Mouse (Mus musculus) C2C12 (cell line): ENCODE data around the gene Nrxn1. TPM values are rescaled to one million over a fixed set of nuclear protein-coding genes. Genes with fewer than 3 reads are reported as not detected.

Experiments used
- H3K27me3 ChIP-seq: one replicate; pipeline ENCODE4 v1.6.1; 2011; ENCODE audit not compliant: control insufficient read depth, insufficient read depth, insufficient read length
- H3K36me3 ChIP-seq: one replicate; pipeline ENCODE4 v1.6.1; 2011; ENCODE audit not compliant: control insufficient read depth, insufficient read depth
- H3K4me3 ChIP-seq: one replicate; pipeline ENCODE4 v1.5.1; 2011; ENCODE audit warnings: mild to moderate bottlenecking, control low read depth; ENCODE audit not compliant: poor library complexity, insufficient read depth, severe bottlenecking
- H3K79me2 ChIP-seq: one replicate; pipeline ENCODE4 v1.6.1; 2011; ENCODE audit not compliant: control insufficient read depth, insufficient read depth
- H3K79me3 ChIP-seq: one replicate; pipeline ENCODE4 v1.6.1; 2011; ENCODE audit warnings: low read depth, control low read depth
- H3ac ChIP-seq: one replicate; pipeline ENCODE3; 2011; ENCODE audit warnings: low read depth; ENCODE audit not compliant: control insufficient read depth, insufficient read length
- CEBPB ChIP-seq: IDR thresholded peaks from one replicate; pipeline ENCODE4 v1.6.1; 2011; ENCODE audit warnings: low read depth, mild to moderate bottlenecking, control low read depth, moderate library complexity
- CTCF ChIP-seq: IDR thresholded peaks from one replicate; pipeline ENCODE4 v1.5.1; 2011; ENCODE audit not compliant: control insufficient read depth, insufficient read depth, insufficient read length
- FOSL1 ChIP-seq: IDR thresholded peaks from one replicate; pipeline ENCODE4 v1.8.0; 2011; ENCODE audit warnings: mild to moderate bottlenecking, low read length; ENCODE audit not compliant: poor library complexity, insufficient read depth, severe bottlenecking
- MAX ChIP-seq: IDR thresholded peaks from one replicate; pipeline ENCODE4 v1.6.1; 2011; ENCODE audit warnings: mild to moderate bottlenecking, control low read depth
- MYOD1 ChIP-seq: IDR thresholded peaks from one replicate; pipeline ENCODE4 v1.6.1; 2011; ENCODE audit warnings: low read depth; ENCODE audit not compliant: control insufficient read depth, insufficient read length
- MYOG ChIP-seq: IDR thresholded peaks from one replicate; pipeline ENCODE4 v1.6.1; 2011; ENCODE audit not compliant: control insufficient read depth, insufficient read length; ENCODE audit errors: extremely low read depth
- USF1 ChIP-seq: IDR thresholded peaks from one replicate; pipeline ENCODE4 v1.6.1; 2011; ENCODE audit warnings: low read depth, mild to moderate bottlenecking, control low read depth, moderate library complexity
- polyA plus RNA-seq: library from polyadenylated mRNA; unstranded; fragments of >200 nt; fragmentation: generic; extraction: Trizol; gene quantifications from one replicate; pipeline ENCODE4 v1.2.1, GENCODE M21; 2012; ENCODE audit warnings: missing spikeins

Nrxn1 gene
- polyA plus RNA-seq, 1 experiment, result 0.22 TPM

- TF ChIP-seq MAX (no peak), CTCF (no peak), FOSL1 (no peak), MYOD1 (no peak), USF1 (no peak), CEBPB (no peak), MYOG (no peak)
These were observed 137.7 kb downstream of the Nrxn1 start for GRCm38 (mm10) chr17:90955221-90955620.

GRCm38 (mm10) chr17:90934929-90935328 lies 157.9 kb downstream of the Nrxn1 start:
- Histone ChIP-seq H3K79me2 (no peaks in the 10 kb centered on the region), H3K27me3 (no peaks in the 10 kb centered on the region), H3K4me3 (no peak overlapping the region), H3K36me3 (no peaks in the 10 kb centered on the region), H3ac (no peak overlapping the region), H3K79me3 (no peaks in the 10 kb centered on the region)
- TF ChIP-seq MYOG, result no peak
- no peak for TF ChIP-seq FOSL1
- no peak for TF ChIP-seq USF1
- TF ChIP-seq CTCF, result no peak
- TF ChIP-seq MAX, result no peak
- TF ChIP-seq CEBPB, result no peak
- TF ChIP-seq MYOD1, result no peak

More at GRCm38 (mm10) chr17:90955221-90955620, 137.7 kb downstream of the Nrxn1 start:
- Histone ChIP-seq H3K36me3 (no peaks in the 10 kb centered on the region), H3K27me3 (no peaks in the 10 kb centered on the region), H3K79me3 (no peaks in the 10 kb centered on the region), H3K79me2 (no peaks in the 10 kb centered on the region), H3K4me3 (no peak overlapping the region), H3ac (no peak overlapping the region)

- TF ChIP-seq CEBPB, result no peak
- no peak for TF ChIP-seq CTCF
- TF ChIP-seq MYOD1, result no peak
- TF ChIP-seq USF1, result no peak
- TF ChIP-seq MAX, result no peak
- no peak for TF ChIP-seq MYOG
- no peak for TF ChIP-seq FOSL1
- Histone ChIP-seq H3K79me2 (no peaks in the 10 kb centered on the region), H3K36me3 (no peaks in the 10 kb centered on the region), H3ac (no peak overlapping the region), H3K4me3 (no peak overlapping the region), H3K27me3 (no peaks in the 10 kb centered on the region), H3K79me3 (no peaks in the 10 kb centered on the region)
These were observed 179.6 kb downstream of the Nrxn1 start for GRCm38 (mm10) chr17:90913320-90913719.

DNA sequence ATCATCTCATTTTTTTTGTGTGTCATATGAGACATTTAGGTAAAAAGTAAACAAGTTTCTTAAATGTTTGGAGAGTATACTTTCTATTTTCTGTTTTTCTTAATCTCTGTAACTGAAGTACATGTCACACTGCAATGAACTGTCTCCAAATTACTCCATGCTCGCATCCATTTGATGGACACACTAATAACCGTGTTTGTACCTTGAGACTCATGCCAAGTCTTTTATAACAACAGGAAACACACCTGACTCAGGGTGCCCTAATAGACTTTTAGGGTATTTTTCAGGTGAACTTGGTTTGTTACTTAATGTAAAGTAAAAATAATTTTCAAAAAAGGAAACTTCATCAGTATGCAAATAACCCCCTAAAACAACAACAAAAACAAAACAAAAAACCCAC lies 180.1 kb downstream of the Nrxn1 start:
- H3K36me3 ChIP-seq, result no peaks in the 10 kb centered on the region
- no peak overlapping the region for H3K4me3 ChIP-seq
- H3ac ChIP-seq, result no peak overlapping the region
- no peaks in the 10 kb centered on the region for H3K79me3 ChIP-seq
- no peaks in the 10 kb centered on the region for H3K27me3 ChIP-seq
- H3K79me2 ChIP-seq, result no peaks in the 10 kb centered on the region
- TF ChIP-seq USF1, result no peak
- TF ChIP-seq FOSL1, result no peak
- TF ChIP-seq CTCF, result no peak
- TF ChIP-seq MYOG, result no peak
- TF ChIP-seq CEBPB, result no peak
- TF ChIP-seq MAX, result no peak
- TF ChIP-seq MYOD1, result no peak

DNA sequence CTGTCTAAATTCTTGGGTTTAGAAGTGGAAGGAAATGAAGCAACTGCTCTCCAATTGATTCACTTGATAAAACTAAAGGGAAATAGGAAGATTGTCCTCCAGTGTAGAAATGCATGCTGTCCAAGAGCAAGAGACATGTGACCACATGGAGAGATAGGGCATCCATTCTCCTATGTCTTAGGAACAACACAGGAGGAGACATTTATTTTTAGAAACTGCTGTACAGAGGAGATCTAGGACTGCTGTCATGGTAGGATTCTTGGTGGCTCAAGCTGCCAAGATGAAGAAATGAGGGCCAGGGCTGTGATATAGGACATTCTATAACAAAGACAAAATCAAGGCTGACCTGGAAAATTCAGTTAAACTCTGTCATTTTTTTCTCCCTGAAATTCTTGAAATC lies 180.5 kb downstream of the Nrxn1 start:
- H3ac ChIP-seq, result no peak overlapping the region
- no peaks in the 10 kb centered on the region for H3K79me3 ChIP-seq
- no peaks in the 10 kb centered on the region for H3K36me3 ChIP-seq
- no peak overlapping the region for H3K4me3 ChIP-seq
- H3K27me3 ChIP-seq, result no peaks in the 10 kb centered on the region
- H3K79me2 ChIP-seq, result no peaks in the 10 kb centered on the region
- TF ChIP-seq CEBPB (no peak), MAX (no peak), USF1 (no peak)

DNA sequence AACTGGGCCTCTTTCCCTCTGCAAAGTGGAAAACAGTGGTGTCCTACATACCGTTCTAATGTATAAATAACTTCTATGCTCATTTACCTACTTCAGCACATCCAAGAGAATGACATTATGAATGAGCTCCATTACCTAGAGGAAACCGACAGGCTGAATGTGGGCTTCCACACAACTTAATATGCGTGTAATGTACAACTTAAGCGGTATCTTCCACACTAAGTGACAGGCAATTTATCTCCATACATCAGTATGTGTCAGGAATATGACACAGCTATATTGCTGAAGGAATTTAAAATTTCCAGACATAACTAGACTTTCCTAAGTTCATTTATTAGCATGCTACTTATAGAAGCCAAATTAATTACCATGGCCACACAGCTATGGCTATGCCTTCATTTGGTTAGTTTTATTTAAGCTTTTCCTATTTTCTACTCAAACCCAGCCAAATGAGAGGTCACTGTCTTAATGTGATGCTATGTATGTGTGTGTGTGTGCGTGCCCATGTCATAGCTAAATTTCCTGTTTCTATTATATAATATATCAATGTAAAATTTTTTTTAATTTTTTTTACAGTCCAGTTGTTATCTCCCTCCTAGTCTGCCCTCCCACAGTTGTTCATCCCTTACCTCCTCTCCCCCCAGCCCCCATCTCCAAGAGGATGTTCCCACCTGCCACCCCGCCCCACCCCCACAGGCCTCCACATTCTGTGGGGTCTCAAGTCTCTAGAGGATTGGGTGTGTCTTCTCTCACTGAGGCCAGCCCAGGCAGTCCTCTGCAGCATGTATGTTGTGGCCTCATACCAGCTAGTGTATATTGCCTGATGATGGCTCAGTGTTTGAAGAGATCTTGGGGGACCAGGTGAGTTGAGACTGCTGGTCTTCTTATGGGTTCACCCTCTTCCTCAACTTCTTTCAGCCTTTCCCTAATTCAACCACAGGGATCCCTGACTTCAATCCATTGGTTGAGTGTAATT lies 186.5 kb downstream of the Nrxn1 start:
- no peaks in the 10 kb centered on the region for H3K79me3 ChIP-seq
- no peak overlapping the region for H3ac ChIP-seq
- no peak overlapping the region for H3K4me3 ChIP-seq
- no peaks in the 10 kb centered on the region for H3K36me3 ChIP-seq
- no peaks in the 10 kb centered on the region for H3K79me2 ChIP-seq
- H3K27me3 ChIP-seq, result no peaks in the 10 kb centered on the region
- TF ChIP-seq USF1 (no peak), FOSL1 (no peak), MYOG (no peak)
